Mouse (Mus musculus) liver, embryonic 11.5 days (tissue): Measurements from ENCODE around the gene Olfr329-ps. TPM values are rescaled to one million over a fixed set of nuclear protein-coding genes. Genes with fewer than 3 reads are reported as not detected.
"Not testable (repeated sequence)": the region's sequence is repeated elsewhere in the genome, so short reads cannot be mapped to it uniquely, and the experiment has no call there.

Source experiments
- ATAC-seq: fragments of 200-750 bp; cut with Nextera tagmentation; replicated peaks from 2 replicates; pipeline ENCODE4 v1.8.0; 2017; ENCODE audit warnings: moderate number of reproducible peaks, mild to moderate bottlenecking, moderate TSS enrichment, moderate library complexity; ENCODE audit not compliant: low FRiP score
- DNase-seq: peaks from one replicate; pipeline ENCODE4 v3.0.0-alpha.2; 2017; ENCODE audit warnings: low spot score
- H3K27ac ChIP-seq: fragments of 300-500 bp; sonication (generic); 2 replicates; pipeline ENCODE4 v1.5.1; 2014; ENCODE audit warnings: mild to moderate bottlenecking, low read depth, low read length, control low read depth
- H3K27me3 ChIP-seq: fragments of 300-500 bp; sonication (generic); replicated peaks from 2 replicates; pipeline ENCODE4 v1.6.1; 2014; ENCODE audit warnings: low read length, mixed read lengths; ENCODE audit not compliant: control insufficient read depth, insufficient read depth
- H3K36me3 ChIP-seq: fragments of 300-500 bp; sonication (generic); 2 replicates; pipeline ENCODE4 v1.6.1; 2014; ENCODE audit warnings: mild to moderate bottlenecking, low read length, moderate library complexity, mixed read lengths; ENCODE audit not compliant: control insufficient read depth, insufficient read depth
- H3K4me1 ChIP-seq: fragments of 300-500 bp; sonication (generic); replicated peaks from 2 replicates; pipeline ENCODE4 v1.6.1; 2014; ENCODE audit warnings: low read length, mixed read lengths; ENCODE audit not compliant: control insufficient read depth, insufficient read depth
- H3K4me2 ChIP-seq: fragments of 300-500 bp; sonication (generic); 2 replicates; pipeline ENCODE4 v1.6.1; 2014; ENCODE audit warnings: mild to moderate bottlenecking, control low read depth, moderate library complexity
- H3K4me3 ChIP-seq: fragments of 300-500 bp; sonication (generic); 2 replicates; pipeline ENCODE4 v1.5.1; 2014; ENCODE audit warnings: low read depth, low read length, control low read depth
- H3K9ac ChIP-seq: fragments of 300-500 bp; sonication (generic); 2 replicates; pipeline ENCODE4 v1.6.1; 2014; ENCODE audit warnings: low read depth, low read length, control low read depth
- H3K9me3 ChIP-seq: fragments of 300-500 bp; sonication (generic); 2 replicates; pipeline ENCODE4 v1.6.1; 2016; ENCODE audit warnings: low read length, inconsistent platforms, mixed read lengths; ENCODE audit not compliant: control insufficient read depth
- WGBS: fragments of 180-500 bp; shearing (Covaris S2); extraction: QIAGEN DNeasy Blood & Tissue Kit; methylation state at CpG from one replicate; pipeline ENCODE4 v1.1.7; 2014; 5-methylcytosine and 5-hydroxymethylcytosine counted together
- polyA plus RNA-seq: library from polyadenylated mRNA; unstranded; fragments of >200 nt; fragmentation: Nextera tagmentation; extraction: Ambion mirVana; gene quantifications from 2 replicates; pipeline ENCODE4 v1.2.1, GENCODE M21; 2014

Olfr329-ps gene
- polyA plus RNA-seq, 1 experiment from 2014 or later: not detected

DNA sequence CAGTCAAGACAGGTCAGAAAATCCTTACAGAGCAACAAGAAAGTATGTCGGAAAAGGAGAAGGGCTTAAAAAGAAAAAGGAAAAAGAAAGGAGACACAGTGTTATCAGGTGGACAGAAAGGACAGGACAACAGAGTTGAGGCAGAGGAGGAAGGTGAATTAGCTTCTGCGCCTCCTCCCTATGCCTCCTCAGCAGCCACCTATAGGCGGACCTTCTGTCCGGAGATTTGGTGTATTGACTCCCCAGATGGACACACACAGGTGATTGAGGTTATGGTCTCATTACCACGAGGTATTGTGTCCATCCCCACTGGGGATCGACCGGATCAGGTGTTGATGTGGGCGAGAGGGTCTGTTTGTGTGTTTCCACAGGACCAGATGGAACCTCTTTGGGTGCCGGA is 26.5 kb downstream of the Olfr329-ps start:
- not testable (repeated sequence) for H3K27ac ChIP-seq, H3K4me2 ChIP-seq, H3K4me3 ChIP-seq, ATAC-seq, H3K9ac ChIP-seq, DNase-seq, H3K36me3 ChIP-seq, H3K27me3 ChIP-seq, H3K9me3 ChIP-seq, H3K4me1 ChIP-seq
- 87% methylated on average over 7 of the region's 9 CpGs for WGBS

DNA sequence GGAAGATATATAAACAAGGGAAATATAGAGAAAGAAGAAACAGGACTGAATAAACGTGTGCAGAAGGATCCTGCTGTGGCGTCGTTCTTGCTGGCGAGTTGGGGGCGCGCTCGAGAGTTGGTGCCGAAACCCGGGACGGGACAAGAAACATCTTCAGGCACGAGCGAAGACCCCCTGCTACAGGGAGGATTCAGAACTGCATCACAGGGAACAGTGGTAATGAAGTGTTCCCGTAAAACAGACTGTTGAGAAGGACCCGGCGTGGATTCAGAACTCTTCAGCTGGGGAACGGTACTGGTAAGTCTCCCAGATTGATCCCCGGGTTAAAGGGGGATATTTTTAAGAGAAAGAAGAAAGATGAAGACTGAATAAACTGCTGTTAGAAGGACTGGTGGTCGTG is 27.3 kb downstream of the Olfr329-ps start:
- H3K36me3 ChIP-seq, H3K4me2 ChIP-seq, H3K9me3 ChIP-seq, H3K4me3 ChIP-seq, H3K9ac ChIP-seq, DNase-seq, H3K27ac ChIP-seq, ATAC-seq, H3K27me3 ChIP-seq, H3K4me1 ChIP-seq: not testable (repeated sequence)
- 94% methylated on average over 17 of the region's 18 CpGs for WGBS

- H3K4me1 ChIP-seq, ATAC-seq, H3K27me3 ChIP-seq, H3K4me3 ChIP-seq, H3K4me2 ChIP-seq, H3K9me3 ChIP-seq, H3K36me3 ChIP-seq, H3K9ac ChIP-seq, DNase-seq, H3K27ac ChIP-seq: not testable (repeated sequence)
- 82% methylated on average over 19 of the region's 19 CpGs for WGBS
Measured at GRCm38 (mm10) chr11:58509058-58509457, 37.2 kb downstream of the Olfr329-ps start.

- not testable (repeated sequence) for H3K9ac ChIP-seq, H3K4me1 ChIP-seq, H3K27me3 ChIP-seq, DNase-seq, H3K9me3 ChIP-seq, ATAC-seq, H3K4me2 ChIP-seq, H3K4me3 ChIP-seq, H3K36me3 ChIP-seq, H3K27ac ChIP-seq
Measured at GRCm38 (mm10) chr11:58502472-58502871, 43.8 kb downstream of the Olfr329-ps start, which contains the start of gene Olfr331. Gene Olfr331 (minus strand): TSS chr11:58502572.

GRCm38 (mm10) chr11:58499290-58499689 is 46.9 kb downstream of the Olfr329-ps start:
- Histone ChIP-seq H3K27me3 (no peaks in the 10 kb centered on the region), H3K9ac (no peak overlapping the region), H3K4me3 (no peak overlapping the region), H3K9me3 (no peaks in the 10 kb centered on the region), H3K36me3 (no peaks in the 10 kb centered on the region), H3K4me2 (no peak overlapping the region), H3K27ac (no peak overlapping the region), H3K4me1 (no peaks in the 10 kb centered on the region)
- ATAC-seq: no peak
- no peak for DNase-seq
- WGBS: 60% methylated on average over 3 of the region's 3 CpGs

DNA sequence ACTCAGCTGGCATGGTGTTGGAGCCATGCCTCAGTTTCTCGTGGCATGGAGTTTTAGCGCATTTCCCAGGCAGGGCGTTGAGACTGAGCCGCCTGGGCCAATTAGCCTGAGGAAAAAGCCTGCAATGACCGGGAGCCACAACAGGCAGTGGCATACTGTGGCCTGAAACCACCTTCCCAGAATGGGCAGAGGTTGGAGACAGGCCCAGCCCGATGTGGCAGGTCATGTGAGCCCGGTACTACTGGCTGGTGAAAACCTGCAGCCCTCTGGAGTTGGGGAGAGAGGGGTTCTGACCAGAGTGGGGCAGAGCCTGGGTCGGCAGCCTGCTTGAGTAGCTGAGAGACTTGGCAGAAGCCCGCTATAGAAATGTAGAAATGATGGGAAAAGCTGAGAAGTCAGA is 47.5 kb downstream of the Olfr329-ps start:
- no peaks in the 10 kb centered on the region for H3K9me3 ChIP-seq
- H3K4me2 ChIP-seq: no peak overlapping the region
- H3K27me3 ChIP-seq: no peaks in the 10 kb centered on the region
- no peaks in the 10 kb centered on the region for H3K4me1 ChIP-seq
- ATAC-seq: no peak
- no peak for DNase-seq
- no peak overlapping the region for H3K9ac ChIP-seq
- no peaks in the 10 kb centered on the region for H3K36me3 ChIP-seq
- H3K27ac ChIP-seq: no peak overlapping the region
- no peak overlapping the region for H3K4me3 ChIP-seq
- 70% methylated on average over 9 of the region's 9 CpGs for WGBS

DNA sequence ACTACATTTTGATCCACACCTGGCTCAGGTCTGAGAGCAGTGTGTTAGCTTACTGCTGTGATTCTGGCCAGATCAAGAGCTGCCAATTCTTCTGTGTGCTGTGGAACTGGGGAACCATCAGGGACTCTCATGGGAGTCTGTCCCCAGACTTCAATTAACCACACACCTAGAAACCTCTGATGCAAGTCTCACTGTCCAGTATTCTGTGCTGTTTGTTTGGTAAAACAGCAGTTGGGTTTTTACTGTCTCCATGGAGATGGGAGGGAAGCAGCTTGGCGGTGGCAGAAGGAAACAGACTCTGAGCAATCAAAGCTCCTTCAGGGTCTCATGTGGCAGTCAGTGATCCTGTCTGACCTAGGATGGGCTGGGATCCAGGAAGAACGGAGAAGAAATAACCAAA is 53.8 kb downstream of the Olfr329-ps start, which contains the start of gene Olfr332:
TSS of gene Olfr332 (minus strand) at position 101 of the 400 bp plus-strand sequence.
- H3K9ac ChIP-seq: no peak within 1 kb of the TSS
- H3K36me3 ChIP-seq: no peaks in the 10 kb centered on the region
- H3K27ac ChIP-seq: no peak within 1 kb of the TSS
- no peak within 1 kb of the TSS for H3K4me2 ChIP-seq
- WGBS: 84% methylated on average over 2 of the region's 2 CpGs
- no peaks in the 10 kb centered on the region for H3K27me3 ChIP-seq
- H3K9me3 ChIP-seq: no peaks in the 10 kb centered on the region
- DNase-seq (no peak), ATAC-seq (no peak)
- no peaks in the 10 kb centered on the region for H3K4me1 ChIP-seq
- no peak within 1 kb of the TSS for H3K4me3 ChIP-seq

Other genes starting within 250 kb of the Olfr329-ps start
- 18.3 and 19.2 TPM in 2 replicates for gene Zfp692, start 239.4 kb downstream of the Olfr329-ps start, polyA plus RNA-seq
- gene Zfp672, start 216.1 kb downstream of the Olfr329-ps start, polyA plus RNA-seq: 50.6 and 50.7 TPM in 2 replicates
- gene Sh3bp5l, start 215.7 kb downstream of the Olfr329-ps start, polyA plus RNA-seq: 20.5 and 25.3 TPM in 2 replicates
- gene Lypd8, start 167.4 kb downstream of the Olfr329-ps start, polyA plus RNA-seq: 0.14 and 0.27 TPM in 2 replicates
- not detected in 2 replicates for gene 1810065E05Rik, start 125.3 kb downstream of the Olfr329-ps start, polyA plus RNA-seq
- gene Gm12253, start 113.9 kb downstream of the Olfr329-ps start, polyA plus RNA-seq: not detected in 2 replicates
- not detected in 2 replicates for gene Lypd9, start 93.5 kb downstream of the Olfr329-ps start, polyA plus RNA-seq
- not detected in 2 replicates for gene Olfr30, start 84.2 kb downstream of the Olfr329-ps start, polyA plus RNA-seq
- gene Olfr332, start 53.9 kb downstream of the Olfr329-ps start, polyA plus RNA-seq: not detected in 2 replicates
- not detected in 2 replicates for gene Olfr331, start 43.9 kb downstream of the Olfr329-ps start, polyA plus RNA-seq
- gene Olfr330, start 11.6 kb downstream of the Olfr329-ps start, polyA plus RNA-seq: not detected in 2 replicates
- 0.05 and 0.08 TPM in 2 replicates for gene Olfr328, start 9.2 kb upstream of the Olfr329-ps start, polyA plus RNA-seq
- not detected in 2 replicates for gene Olfr224, start 24.1 kb upstream of the Olfr329-ps start, polyA plus RNA-seq
- not detected in 2 replicates for gene Olfr325, start 31.3 kb upstream of the Olfr329-ps start, polyA plus RNA-seq
- gene Olfr324, start 48.7 kb upstream of the Olfr329-ps start, polyA plus RNA-seq: not detected in 2 replicates
- gene 2210407C18Rik, start 69.7 kb upstream of the Olfr329-ps start, polyA plus RNA-seq: not detected in 2 replicates
- gene Olfr323, start 84.1 kb upstream of the Olfr329-ps start, polyA plus RNA-seq: not detected in 2 replicates
- 5.6 and 6.4 TPM in 2 replicates for gene Trim58, start 94.0 kb upstream of the Olfr329-ps start, polyA plus RNA-seq
- gene Olfr322, start 112.4 kb upstream of the Olfr329-ps start, polyA plus RNA-seq: not detected in 2 replicates
- gene Olfr320, start 134.7 kb upstream of the Olfr329-ps start, polyA plus RNA-seq: not detected in 2 replicates
- not detected in 2 replicates for gene Olfr319, start 152.7 kb upstream of the Olfr329-ps start, polyA plus RNA-seq
- gene Olfr318, start 177.6 kb upstream of the Olfr329-ps start, polyA plus RNA-seq: not detected in 2 replicates
- gene Olfr317, start 192.8 kb upstream of the Olfr329-ps start, polyA plus RNA-seq: not detected in 2 replicates
- gene Olfr316, start 206.3 kb upstream of the Olfr329-ps start, polyA plus RNA-seq: not detected in 2 replicates
- not detected in 2 replicates for gene Olfr315, start 226.8 kb upstream of the Olfr329-ps start, polyA plus RNA-seq
- not detected in 2 replicates for gene Olfr314, start 236.5 kb upstream of the Olfr329-ps start, polyA plus RNA-seq